Mouse (Mus musculus): Measurements from ENCODE around the gene Kdm7a. TPM values are rescaled to one million over a fixed set of nuclear protein-coding genes. Genes with fewer than 3 reads are reported as not detected.
A peak's percentile ranks its signal among the peaks of the same experiment; 100 is the strongest.

Kdm7a gene
- polyA plus RNA-seq, 1 experiment from 2014 or later, result 5.8 TPM

DNA sequence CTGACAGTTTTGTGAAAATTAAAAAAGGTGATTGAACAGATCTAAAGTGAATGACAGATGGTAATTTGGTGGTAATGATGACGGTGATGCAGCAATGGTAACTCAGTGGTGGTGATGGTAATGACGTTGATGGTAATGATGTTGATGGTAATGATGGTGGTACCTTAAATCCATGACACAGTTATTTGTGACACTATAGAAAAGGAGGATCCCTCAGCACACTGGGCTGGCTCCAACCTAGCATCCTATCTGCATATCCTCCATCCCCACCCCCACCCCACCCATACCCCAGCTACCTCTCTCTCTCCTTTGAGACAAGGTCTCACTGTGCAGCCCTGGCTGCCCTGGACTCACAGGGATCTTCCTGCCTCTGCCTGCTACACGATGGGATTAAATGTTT lies 34.4 kb upstream of the Kdm7a start:
- WGBS, result 76% methylated on average over 3 of the region's 3 CpGs
- Histone ChIP-seq H3K27me3 (ENCODE audit: control insufficient read depth, insufficient read depth, low read length) (no peaks in the 10 kb centered on the region), H3K4me1 (ENCODE audit: control insufficient read depth, insufficient read depth, low read length) (peaks cover 4% of the 10 kb centered on the region; the same call in 1 of the 2 replicates), H3K9ac (replicated peaks; ENCODE audit: low read depth, low read length) (no peak overlapping the region), H3K4me3 (ENCODE audit: low read depth, low read length) (no peak overlapping the region), H3K36me3 (ENCODE audit: control insufficient read depth, insufficient read depth, low read length) (no peaks in the 10 kb centered on the region), H3K9me3 (ENCODE audit: control insufficient read depth, low read length) (no peaks in the 10 kb centered on the region), H3K27ac (ENCODE audit: low read depth, low read length) (no peak overlapping the region), H3K4me2 (ENCODE audit: low read depth, low read length) (no peak overlapping the region)
- 0 out of 2 replicates have a peak, but pooled peaks have one; percentile 10 for ATAC-seq (ENCODE audit: low read depth)

DNA sequence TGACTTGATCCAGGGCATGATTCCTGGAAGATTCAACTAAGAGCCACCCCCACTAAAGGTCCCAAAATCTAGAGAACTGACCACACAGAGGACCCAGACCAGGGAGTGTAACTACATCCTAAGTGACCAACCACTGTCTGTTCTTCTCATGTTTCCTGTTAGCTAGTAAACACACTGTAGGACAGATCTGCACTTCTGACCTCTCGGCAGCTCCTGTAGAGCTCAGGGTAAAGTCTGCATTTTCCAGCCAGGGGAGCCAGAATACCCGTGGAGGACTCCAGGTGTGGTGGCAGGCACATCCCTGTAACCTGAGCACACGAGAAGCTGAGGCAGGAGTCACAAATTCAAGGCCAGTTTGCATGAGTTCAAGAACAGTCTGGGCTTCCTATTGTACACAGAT lies 31.3 kb upstream of the Kdm7a start:
- Histone ChIP-seq H3K9me3 (ENCODE audit: control insufficient read depth, low read length) (no peaks in the 10 kb centered on the region), H3K9ac (replicated peaks; ENCODE audit: low read depth, low read length) (no peak overlapping the region), H3K27me3 (ENCODE audit: control insufficient read depth, insufficient read depth, low read length) (no peaks in the 10 kb centered on the region), H3K4me2 (ENCODE audit: low read depth, low read length) (no peak overlapping the region), H3K4me3 (ENCODE audit: low read depth, low read length) (no peak overlapping the region), H3K36me3 (ENCODE audit: control insufficient read depth, insufficient read depth, low read length) (no peaks in the 10 kb centered on the region), H3K27ac (ENCODE audit: low read depth, low read length) (no peak overlapping the region), H3K4me1 (ENCODE audit: control insufficient read depth, insufficient read depth, low read length) (peaks cover under 1% of the 10 kb centered on the region; the same call in 1 of the 2 replicates)
- 65% methylated on average over 3 of the region's 3 CpGs for WGBS
- no peak for ATAC-seq (ENCODE audit: low read depth)

DNA sequence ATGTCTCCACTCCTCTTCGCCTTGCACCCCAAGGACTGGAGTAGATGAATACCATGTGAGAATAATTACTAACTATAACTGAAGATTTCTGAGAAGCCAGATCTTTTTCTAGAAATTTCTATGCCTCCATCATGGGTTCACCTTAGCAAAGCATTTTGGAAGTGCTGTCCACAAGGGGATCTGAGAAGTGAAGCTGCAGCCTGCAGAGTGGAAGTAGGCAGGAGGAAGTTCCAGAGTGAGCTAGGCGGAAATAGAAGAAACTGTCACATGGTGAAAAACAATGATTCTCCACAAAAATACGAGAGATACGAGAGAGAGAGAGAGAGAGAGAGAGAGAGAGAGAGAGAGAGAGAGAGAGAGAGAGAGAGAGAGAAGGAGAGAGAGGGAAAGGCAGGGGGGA lies 26.0 kb upstream of the Kdm7a start:
- whole genome bisulfite sequencing, result 89% methylated on average over 4 of the region's 4 CpGs
- no peak overlapping the region for H3K27ac ChIP-seq (ENCODE audit: low read depth, low read length)
- no peak overlapping the region for H3K4me2 ChIP-seq (ENCODE audit: low read depth, low read length)
- H3K4me3 ChIP-seq (ENCODE audit: low read depth, low read length), result no peak overlapping the region
- no peaks in the 10 kb centered on the region for H3K27me3 ChIP-seq (ENCODE audit: control insufficient read depth, insufficient read depth, low read length)
- no peaks in the 10 kb centered on the region for H3K4me1 ChIP-seq (ENCODE audit: control insufficient read depth, insufficient read depth, low read length)
- no peaks in the 10 kb centered on the region for H3K9me3 ChIP-seq (ENCODE audit: control insufficient read depth, low read length)
- no peaks in the 10 kb centered on the region for H3K36me3 ChIP-seq (ENCODE audit: control insufficient read depth, insufficient read depth, low read length)
- no peak for ATAC-seq (ENCODE audit: low read depth)
- H3K9ac ChIP-seq (replicated peaks; ENCODE audit: low read depth, low read length), result no peak overlapping the region

DNA sequence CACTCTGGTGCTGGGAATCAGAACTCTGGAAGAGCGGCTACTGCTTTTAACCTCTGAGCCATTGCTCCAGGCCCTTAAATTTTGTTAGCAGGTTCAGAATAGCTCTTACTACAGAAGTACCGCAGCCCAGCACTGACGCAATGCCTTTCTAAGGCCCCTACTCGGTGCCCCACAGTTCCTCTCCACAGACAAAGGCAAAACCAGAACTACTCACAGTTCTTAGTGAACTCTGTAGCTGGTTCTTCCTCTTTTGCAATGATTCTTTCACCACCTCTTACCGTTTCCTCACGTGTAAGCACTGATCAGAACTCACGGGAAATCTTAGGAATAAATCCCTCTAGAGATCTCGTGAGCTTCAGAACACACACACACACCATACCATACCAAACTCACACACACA lies 24.1 kb upstream of the Kdm7a start:
- no peak for ATAC-seq (ENCODE audit: low read depth)
- no peak overlapping the region for H3K4me2 ChIP-seq (ENCODE audit: low read depth, low read length)
- H3K27ac ChIP-seq (ENCODE audit: low read depth, low read length), result no peak overlapping the region
- H3K27me3 ChIP-seq (ENCODE audit: control insufficient read depth, insufficient read depth, low read length), result no peaks in the 10 kb centered on the region
- no peaks in the 10 kb centered on the region for H3K4me1 ChIP-seq (ENCODE audit: control insufficient read depth, insufficient read depth, low read length)
- WGBS, result 83% methylated on average over 8 of the region's 8 CpGs
- no peaks in the 10 kb centered on the region for H3K9me3 ChIP-seq (ENCODE audit: control insufficient read depth, low read length)
- no peaks in the 10 kb centered on the region for H3K36me3 ChIP-seq (ENCODE audit: control insufficient read depth, insufficient read depth, low read length)
- H3K4me3 ChIP-seq (ENCODE audit: low read depth, low read length), result no peak overlapping the region
- H3K9ac ChIP-seq (replicated peaks; ENCODE audit: low read depth, low read length), result no peak overlapping the region

DNA sequence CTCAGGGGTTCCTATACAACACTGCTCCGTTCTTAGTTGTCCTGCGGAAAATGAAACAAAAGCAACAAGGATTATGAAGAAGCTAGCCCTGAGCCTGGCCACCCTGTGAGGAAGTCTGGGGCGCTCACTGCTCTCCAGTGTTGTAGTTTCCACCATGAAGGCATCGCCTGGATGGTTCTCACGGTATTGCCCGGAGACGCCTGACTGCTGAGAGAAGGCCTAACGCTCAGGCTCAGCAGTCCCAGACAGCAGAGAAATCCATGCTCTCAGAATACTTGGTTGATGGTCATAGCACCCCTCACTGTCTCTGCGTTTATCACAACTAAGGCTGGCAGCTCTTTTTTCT lies 20.0 kb upstream of the Kdm7a start:
- 36% methylated on average over 9 of the region's 9 CpGs for WGBS
- ATAC-seq (ENCODE audit: low read depth), result no peak
- H3K27ac ChIP-seq (ENCODE audit: low read depth, low read length), result no peak overlapping the region
- no peak overlapping the region for H3K4me3 ChIP-seq (ENCODE audit: low read depth, low read length)
- H3K4me2 ChIP-seq (ENCODE audit: low read depth, low read length), result no peak overlapping the region
- no peaks in the 10 kb centered on the region for H3K36me3 ChIP-seq (ENCODE audit: control insufficient read depth, insufficient read depth, low read length)
- no peaks in the 10 kb centered on the region for H3K4me1 ChIP-seq (ENCODE audit: control insufficient read depth, insufficient read depth, low read length)
- H3K27me3 ChIP-seq (ENCODE audit: control insufficient read depth, insufficient read depth, low read length), result no peaks in the 10 kb centered on the region
- H3K9ac ChIP-seq (replicated peaks; ENCODE audit: low read depth, low read length), result no peak overlapping the region
- no peaks in the 10 kb centered on the region for H3K9me3 ChIP-seq (ENCODE audit: control insufficient read depth, low read length)

DNA sequence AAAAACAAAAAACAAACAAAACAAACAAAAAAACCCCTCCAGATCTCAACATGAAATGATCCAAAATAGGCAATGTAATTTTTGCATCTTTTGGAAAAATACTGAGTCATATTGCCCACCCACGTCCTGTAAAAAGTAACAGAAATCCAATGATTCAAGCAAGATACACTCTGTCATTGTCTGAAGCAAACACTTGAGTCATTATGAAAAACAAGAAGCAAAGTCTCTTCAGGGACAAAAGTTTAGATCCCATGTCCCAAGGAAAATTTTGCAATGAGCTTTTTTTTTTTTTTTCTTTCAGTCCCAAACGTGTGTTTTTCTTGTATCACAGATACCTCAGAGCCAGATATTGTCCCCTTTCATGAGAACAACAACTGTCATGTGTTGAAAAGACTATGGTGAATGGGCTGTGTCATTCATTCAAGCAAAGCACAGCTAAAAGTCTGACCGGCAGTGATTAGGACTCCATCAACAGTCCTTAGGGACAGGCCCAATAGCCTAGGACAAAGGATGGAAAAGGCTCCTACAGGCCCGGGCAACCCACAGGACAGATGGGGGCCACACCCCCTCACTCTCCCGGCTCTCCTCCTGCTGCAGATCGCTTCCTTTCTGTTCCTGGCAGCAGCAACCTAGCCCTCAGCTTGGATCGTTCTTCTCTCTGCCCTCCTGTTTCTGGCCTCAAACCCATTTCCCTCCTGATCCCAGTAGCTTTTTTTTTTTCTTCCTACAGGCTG lies 19.5 kb upstream of the Kdm7a start:
- H3K4me2 ChIP-seq (ENCODE audit: low read depth, low read length), result no peak overlapping the region
- H3K9me3 ChIP-seq (ENCODE audit: control insufficient read depth, low read length), result no peaks in the 10 kb centered on the region
- no peak for ATAC-seq (ENCODE audit: low read depth)
- no peak overlapping the region for H3K27ac ChIP-seq (ENCODE audit: low read depth, low read length)
- no peak overlapping the region for H3K9ac ChIP-seq (replicated peaks; ENCODE audit: low read depth, low read length)
- H3K4me1 ChIP-seq (ENCODE audit: control insufficient read depth, insufficient read depth, low read length), result no peaks in the 10 kb centered on the region
- H3K27me3 ChIP-seq (ENCODE audit: control insufficient read depth, insufficient read depth, low read length), result no peaks in the 10 kb centered on the region
- H3K4me3 ChIP-seq (ENCODE audit: low read depth, low read length), result no peak overlapping the region
- H3K36me3 ChIP-seq (ENCODE audit: control insufficient read depth, insufficient read depth, low read length), result no peaks in the 10 kb centered on the region
- 12% methylated on average over 7 of the region's 7 CpGs for WGBS

DNA sequence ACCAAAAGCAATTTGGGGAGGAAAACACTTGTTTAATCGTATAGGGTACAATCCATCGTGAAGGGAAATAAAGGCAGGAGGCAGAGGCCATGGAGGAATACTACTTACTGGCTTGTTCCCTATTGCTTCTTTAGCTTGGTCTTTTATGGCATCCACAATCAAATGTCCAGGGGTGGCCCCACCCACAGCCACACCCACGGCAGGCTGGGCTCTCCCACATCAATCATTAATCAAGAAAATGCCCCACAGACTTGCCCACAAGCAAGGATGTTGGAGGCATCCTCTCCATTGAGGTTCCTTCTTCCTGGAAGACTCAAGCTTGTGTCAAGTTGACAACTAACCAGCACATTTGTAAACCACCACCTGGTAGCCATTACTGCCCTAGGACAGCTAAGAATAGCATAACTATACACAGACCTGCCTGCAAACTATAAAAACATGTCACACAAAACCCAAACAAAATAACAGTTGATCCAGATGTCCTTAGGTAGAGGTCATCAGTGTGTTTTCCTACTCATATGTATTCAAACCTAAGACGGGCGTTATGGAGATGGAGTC lies 16.8 kb upstream of the Kdm7a start:
- Histone ChIP-seq H3K36me3 (ENCODE audit: control insufficient read depth, insufficient read depth, low read length) (no peaks in the 10 kb centered on the region), H3K27me3 (ENCODE audit: control insufficient read depth, insufficient read depth, low read length) (no peaks in the 10 kb centered on the region), H3K27ac (ENCODE audit: low read depth, low read length) (no peak overlapping the region), H3K4me3 (ENCODE audit: low read depth, low read length) (no peak overlapping the region), H3K9ac (replicated peaks; ENCODE audit: low read depth, low read length) (no peak overlapping the region), H3K9me3 (ENCODE audit: control insufficient read depth, low read length) (no peaks in the 10 kb centered on the region), H3K4me1 (ENCODE audit: control insufficient read depth, insufficient read depth, low read length) (no peaks in the 10 kb centered on the region), H3K4me2 (ENCODE audit: low read depth, low read length) (no peak overlapping the region)
- no peak for ATAC-seq (ENCODE audit: low read depth)
- WGBS, result 66% methylated on average over 5 of the region's 5 CpGs

DNA sequence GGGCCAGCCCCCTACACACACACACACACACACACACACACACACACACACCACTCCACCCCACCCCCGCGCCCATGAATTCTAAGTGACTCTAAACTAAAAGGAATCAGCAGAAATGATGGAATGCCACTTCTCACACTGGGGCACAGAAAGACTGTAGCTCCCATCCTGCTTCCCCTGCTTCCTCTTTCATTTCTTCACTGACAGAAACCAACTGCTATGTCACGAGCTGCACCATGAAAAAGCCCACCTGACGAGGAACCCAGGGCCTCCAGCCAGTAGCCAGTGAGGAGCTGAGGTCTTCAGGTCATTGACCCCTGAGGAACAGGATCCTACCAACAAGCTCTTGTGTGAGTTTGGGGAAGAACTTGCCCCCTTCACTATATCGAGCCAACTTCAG lies 15.9 kb upstream of the Kdm7a start:
- ATAC-seq (ENCODE audit: low read depth), result no peak
- 74% methylated on average over 5 of the region's 5 CpGs for WGBS

DNA sequence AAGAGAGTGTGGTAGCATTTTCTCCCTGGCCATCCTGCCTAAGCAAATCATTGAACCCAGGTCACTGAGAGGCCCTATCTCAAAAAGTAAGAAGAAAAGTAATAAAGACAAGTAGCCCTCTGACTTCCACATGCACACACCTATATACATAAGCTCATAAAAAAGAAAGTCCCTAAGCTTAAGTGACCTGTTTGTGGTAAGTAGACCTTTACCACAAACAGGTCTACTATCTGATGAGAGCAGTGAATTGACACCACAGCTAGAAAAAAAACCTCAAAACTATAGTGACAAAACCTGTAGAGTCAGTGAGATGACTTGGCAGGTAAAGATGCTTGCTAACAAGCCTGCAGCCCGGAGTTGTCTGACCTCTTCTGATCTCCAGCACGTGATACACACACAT lies 11.4 kb upstream of the Kdm7a start:
- no peaks in the 10 kb centered on the region for H3K4me1 ChIP-seq (ENCODE audit: control insufficient read depth, insufficient read depth, low read length)
- WGBS, result 91% methylated on average over 2 of the region's 2 CpGs
- H3K36me3 ChIP-seq (ENCODE audit: control insufficient read depth, insufficient read depth, low read length), result no peaks in the 10 kb centered on the region
- no peak for ATAC-seq (ENCODE audit: low read depth)
- no peak overlapping the region for H3K4me3 ChIP-seq (ENCODE audit: low read depth, low read length)
- H3K4me2 ChIP-seq (ENCODE audit: low read depth, low read length), result no peak overlapping the region
- H3K27ac ChIP-seq (ENCODE audit: low read depth, low read length), result no peak overlapping the region
- no peak overlapping the region for H3K9ac ChIP-seq (replicated peaks; ENCODE audit: low read depth, low read length)
- H3K9me3 ChIP-seq (ENCODE audit: control insufficient read depth, low read length), result no peaks in the 10 kb centered on the region
- H3K27me3 ChIP-seq (ENCODE audit: control insufficient read depth, insufficient read depth, low read length), result no peaks in the 10 kb centered on the region

More for the DNA sequence above, 15.9 kb upstream of the Kdm7a start:
- H3K9ac ChIP-seq (replicated peaks; ENCODE audit: low read depth, low read length), result no peak overlapping the region
- no peaks in the 10 kb centered on the region for H3K4me1 ChIP-seq (ENCODE audit: control insufficient read depth, insufficient read depth, low read length)
- H3K27me3 ChIP-seq (ENCODE audit: control insufficient read depth, insufficient read depth, low read length), result no peaks in the 10 kb centered on the region
- no peaks in the 10 kb centered on the region for H3K9me3 ChIP-seq (ENCODE audit: control insufficient read depth, low read length)
- no peak overlapping the region for H3K4me2 ChIP-seq (ENCODE audit: low read depth, low read length)
- no peak overlapping the region for H3K27ac ChIP-seq (ENCODE audit: low read depth, low read length)
- H3K4me3 ChIP-seq (ENCODE audit: low read depth, low read length), result no peak overlapping the region
- H3K36me3 ChIP-seq (ENCODE audit: control insufficient read depth, insufficient read depth, low read length), result no peaks in the 10 kb centered on the region
